Mouse (Mus musculus) R1 (cell line): ENCODE results near the gene Ercc6.

ENCODE experiments used
- DNase-seq: peaks from one replicate; pipeline ENCODE4 v3.0.0-alpha.2; 2018; ENCODE audit warnings: low read depth, low spot score

Ercc6 gene

GRCm38 (mm10) chr14:32513336-32514032 is at the start of gene Ercc6:
Gene Ercc6, plus strand, starts transcription at chr14:32513521.
- peak; percentile 91 for DNase-seq

GRCm38 (mm10) chr14:32464601-32465505 is 48.5 kb upstream of the Ercc6 start, which contains the start of gene Slc18a3:
Gene Slc18a3, minus strand, starts transcription at chr14:32464850.
- DNase-seq: peak; percentile 71

- DNase-seq: peak; percentile 70
Observed at GRCm38 (mm10) chr14:32465506-32465870, 47.8 kb upstream of the Ercc6 start.

- DNase-seq: no peak
Observed at GRCm38 (mm10) chr14:32465889-32466288, 47.4 kb upstream of the Ercc6 start, which contains the start of gene Chat. Gene Chat, minus strand, starts transcription at chr14:32465989.

GRCm38 (mm10) chr14:32467606-32468005 is 45.7 kb upstream of the Ercc6 start:
- peak; percentile 46 for DNase-seq

GRCm38 (mm10) chr14:32472996-32473395 is 40.3 kb upstream of the Ercc6 start:
- peak; percentile 75 for DNase-seq

- DNase-seq: no peak
Observed at GRCm38 (mm10) chr14:32476559-32476958, 36.8 kb upstream of the Ercc6 start.

- no peak for DNase-seq
Observed at GRCm38 (mm10) chr14:32477581-32477980, 35.7 kb upstream of the Ercc6 start.

GRCm38 (mm10) chr14:32482061-32482460 is 31.3 kb upstream of the Ercc6 start:
- DNase-seq: peak; percentile 56

GRCm38 (mm10) chr14:32492521-32492920 is 20.8 kb upstream of the Ercc6 start:
- DNase-seq: peak; percentile 24

- DNase-seq: no peak
Observed at GRCm38 (mm10) chr14:32496115-32496850, 17.0 kb upstream of the Ercc6 start.

- DNase-seq: no peak
Observed at GRCm38 (mm10) chr14:32501303-32501702, 12.0 kb upstream of the Ercc6 start.

GRCm38 (mm10) chr14:32502764-32503688 is 10.3 kb upstream of the Ercc6 start:
- DNase-seq: no peak

- no peak for DNase-seq
Observed at GRCm38 (mm10) chr14:32503897-32504296, 9.4 kb upstream of the Ercc6 start.

GRCm38 (mm10) chr14:32506329-32506728 is 7.0 kb upstream of the Ercc6 start:
- DNase-seq: no peak

GRCm38 (mm10) chr14:32507216-32507615 is 6.1 kb upstream of the Ercc6 start:
- peak; percentile 45 for DNase-seq

GRCm38 (mm10) chr14:32508105-32508835 is 5.1 kb upstream of the Ercc6 start:
- DNase-seq: no peak

- no peak for DNase-seq
Observed at GRCm38 (mm10) chr14:32509443-32509961, 3.8 kb upstream of the Ercc6 start.

- DNase-seq: no peak
Observed at GRCm38 (mm10) chr14:32512912-32513311, 409 bp upstream of the Ercc6 start.

- DNase-seq: no peak
Observed at GRCm38 (mm10) chr14:32516086-32516485, 2.8 kb downstream of the Ercc6 start.
